Mouse (Mus musculus): ENCODE results near the gene Ikzf2. TPM values are rescaled to one million over a fixed set of nuclear protein-coding genes. Genes with fewer than 3 reads are reported as not detected.

Gene Ikzf2
- polyA plus RNA-seq, 1 experiment, result 1.5 TPM

GRCm38 (mm10) chr1:69578917-69579316 is 108.1 kb downstream of the Ikzf2 start:
- 81% methylated on average over 4 of the region's 4 CpGs for WGBS
- no peaks in the 10 kb centered on the region for H3K4me1 ChIP-seq (ENCODE audit: control insufficient read depth, insufficient read depth, low read length)
- TF ChIP-seq CTCF (IDR thresholded peaks at IDR 0.05; ENCODE audit: insufficient read depth, low read length) (no peak), POLR2A (IDR thresholded peaks at IDR 0.05; ENCODE audit: borderline replicate concordance, extremely low read depth, low read depth, low read length) (no peak)
- no peak overlapping the region for H3K4me3 ChIP-seq (replicated peaks; ENCODE audit: extremely low read depth, low read depth, low read length)
- DNase-seq, result no peak

DNA sequence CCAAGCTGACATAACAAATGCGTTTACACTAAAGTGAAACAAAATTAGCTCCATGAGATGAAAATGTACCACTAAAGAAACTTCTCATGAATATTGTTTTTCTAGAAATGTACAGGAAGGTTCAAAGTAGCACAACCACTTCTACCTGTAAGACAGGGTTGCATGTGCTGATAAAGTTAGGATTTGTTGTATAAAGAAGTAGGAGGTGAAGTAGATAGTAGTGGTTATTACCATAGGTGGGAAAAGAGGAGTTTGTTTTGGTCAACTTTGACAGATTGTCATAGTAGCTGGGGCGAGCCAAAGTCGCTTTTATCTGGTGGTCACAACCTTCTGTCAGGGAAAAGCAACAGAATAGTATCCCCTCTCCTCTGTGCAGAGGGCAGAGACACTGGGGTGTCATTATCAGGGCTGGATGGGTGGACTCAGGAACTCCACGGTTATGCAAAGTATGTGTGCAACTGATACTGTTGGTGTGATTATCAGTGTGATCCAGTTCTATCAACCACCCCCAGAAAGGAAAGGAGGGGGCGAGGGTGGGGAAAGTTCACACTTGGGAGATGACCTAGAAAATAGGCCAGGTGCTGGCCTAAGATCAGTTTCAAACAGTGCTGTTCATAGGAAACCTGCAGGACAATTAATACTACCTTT is 127.5 kb downstream of the Ikzf2 start:
- no peak for DNase-seq
- 67% methylated on average over 5 of the region's 5 CpGs for WGBS
- no peak overlapping the region for H3K4me3 ChIP-seq (replicated peaks; ENCODE audit: extremely low read depth, low read depth, low read length)
- H3K4me1 ChIP-seq (ENCODE audit: control insufficient read depth, insufficient read depth, low read length), result no peaks in the 10 kb centered on the region
- no peak for TF ChIP-seq POLR2A (IDR thresholded peaks at IDR 0.05; ENCODE audit: borderline replicate concordance, extremely low read depth, low read depth, low read length)
- TF ChIP-seq CTCF (IDR thresholded peaks at IDR 0.05; ENCODE audit: insufficient read depth, low read length), result no peak

- Histone ChIP-seq H3K4me1 (ENCODE audit: control insufficient read depth, insufficient read depth, low read length) (no peaks in the 10 kb centered on the region), H3K4me3 (replicated peaks; ENCODE audit: extremely low read depth, low read depth, low read length) (no peak overlapping the region)
- TF ChIP-seq CTCF (IDR thresholded peaks at IDR 0.05; ENCODE audit: insufficient read depth, low read length) (no peak), POLR2A (IDR thresholded peaks at IDR 0.05; ENCODE audit: borderline replicate concordance, extremely low read depth, low read depth, low read length) (no peak)
- no peak for DNase-seq
- 76% methylated on average over 5 of the region's 5 CpGs for WGBS
Measured at GRCm38 (mm10) chr1:69555636-69556151, 131.4 kb downstream of the Ikzf2 start.

DNA sequence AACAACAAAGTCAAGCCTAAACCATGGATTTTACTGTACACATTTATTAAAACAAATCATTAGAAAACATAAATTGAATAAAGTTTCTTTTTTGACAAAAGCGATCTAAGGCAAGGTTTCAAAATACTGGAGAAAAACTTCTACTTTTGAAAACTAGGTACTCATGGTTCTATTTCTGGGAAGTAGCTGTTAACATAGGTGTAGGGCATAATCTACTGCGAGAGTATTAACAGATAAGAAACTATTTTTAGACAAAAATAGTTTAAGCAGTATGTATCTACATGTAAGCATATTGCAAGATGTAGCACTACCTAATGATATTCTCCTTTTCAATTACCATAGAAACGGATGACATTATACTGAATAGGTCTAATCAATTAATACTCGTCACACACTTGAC is 137.1 kb downstream of the Ikzf2 start:
- Histone ChIP-seq H3K4me1 (ENCODE audit: control insufficient read depth, insufficient read depth, low read length) (no peaks in the 10 kb centered on the region), H3K4me3 (replicated peaks; ENCODE audit: extremely low read depth, low read depth, low read length) (no peak overlapping the region)
- DNase-seq, result no peak
- whole genome bisulfite sequencing, result 83% methylated on average over 4 of the region's 4 CpGs
- TF ChIP-seq CTCF (IDR thresholded peaks at IDR 0.05; ENCODE audit: insufficient read depth, low read length), result no peak
- no peak for TF ChIP-seq POLR2A (IDR thresholded peaks at IDR 0.05; ENCODE audit: borderline replicate concordance, extremely low read depth, low read depth, low read length)

- Histone ChIP-seq H3K4me3 (replicated peaks; ENCODE audit: extremely low read depth, low read depth, low read length) (no peak overlapping the region), H3K4me1 (ENCODE audit: control insufficient read depth, insufficient read depth, low read length) (no peaks in the 10 kb centered on the region)
- WGBS, result 88% methylated on average over 1 of the region's 1 CpGs
- no peak for DNase-seq
- TF ChIP-seq POLR2A (IDR thresholded peaks at IDR 0.05; ENCODE audit: borderline replicate concordance, extremely low read depth, low read depth, low read length), result no peak
- no peak for TF ChIP-seq CTCF (IDR thresholded peaks at IDR 0.05; ENCODE audit: insufficient read depth, low read length)
Measured at GRCm38 (mm10) chr1:69545885-69546253, 141.2 kb downstream of the Ikzf2 start.

DNA sequence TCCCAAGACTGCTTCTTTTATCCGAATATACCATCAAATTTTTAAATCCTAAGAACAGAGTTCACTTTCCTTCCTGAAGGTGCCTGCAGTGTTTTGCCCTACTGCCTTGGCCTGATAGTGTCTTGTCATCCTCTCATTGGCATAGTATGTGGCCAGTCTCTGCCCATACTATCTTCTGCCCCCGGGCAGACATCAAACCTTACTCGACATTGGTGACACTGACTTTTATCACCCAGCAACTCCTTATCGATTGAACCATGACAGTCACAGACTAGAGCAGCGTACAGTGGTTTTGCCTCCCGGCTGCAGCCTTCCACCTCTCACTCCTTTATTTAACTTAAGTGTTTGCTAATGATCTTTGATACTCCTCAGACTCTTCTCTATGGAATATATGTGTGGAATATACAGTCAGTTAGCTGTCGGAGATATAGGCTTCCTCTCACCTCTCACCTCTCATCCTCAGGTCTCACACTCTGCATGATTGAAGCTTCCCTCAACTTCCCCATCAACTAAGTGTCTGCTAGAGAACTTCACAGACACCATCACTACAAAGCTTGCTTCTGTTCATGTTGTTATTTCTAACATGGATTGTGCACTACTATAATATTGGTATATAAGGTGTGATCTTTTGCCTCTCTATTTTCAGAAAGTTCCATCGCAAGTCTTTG is 141.7 kb downstream of the Ikzf2 start:
- TF ChIP-seq CTCF (IDR thresholded peaks at IDR 0.05; ENCODE audit: insufficient read depth, low read length), result no peak
- TF ChIP-seq POLR2A (IDR thresholded peaks at IDR 0.05; ENCODE audit: borderline replicate concordance, extremely low read depth, low read depth, low read length), result no peak
- Histone ChIP-seq H3K4me3 (replicated peaks; ENCODE audit: extremely low read depth, low read depth, low read length) (no peak overlapping the region), H3K4me1 (ENCODE audit: control insufficient read depth, insufficient read depth, low read length) (no peaks in the 10 kb centered on the region)
- DNase-seq, result no peak
- 90% methylated on average over 8 of the region's 8 CpGs for WGBS

- Histone ChIP-seq H3K4me1 (ENCODE audit: control insufficient read depth, insufficient read depth, low read length) (no peaks in the 10 kb centered on the region), H3K4me3 (replicated peaks; ENCODE audit: extremely low read depth, low read depth, low read length) (no peak overlapping the region)
- TF ChIP-seq CTCF (IDR thresholded peaks at IDR 0.05; ENCODE audit: insufficient read depth, low read length) (no peak), POLR2A (IDR thresholded peaks at IDR 0.05; ENCODE audit: borderline replicate concordance, extremely low read depth, low read depth, low read length) (no peak)
- WGBS, result 91% methylated on average over 6 of the region's 6 CpGs
- DNase-seq, result no peak
Measured at GRCm38 (mm10) chr1:69543774-69544597, 143.1 kb downstream of the Ikzf2 start.

DNA sequence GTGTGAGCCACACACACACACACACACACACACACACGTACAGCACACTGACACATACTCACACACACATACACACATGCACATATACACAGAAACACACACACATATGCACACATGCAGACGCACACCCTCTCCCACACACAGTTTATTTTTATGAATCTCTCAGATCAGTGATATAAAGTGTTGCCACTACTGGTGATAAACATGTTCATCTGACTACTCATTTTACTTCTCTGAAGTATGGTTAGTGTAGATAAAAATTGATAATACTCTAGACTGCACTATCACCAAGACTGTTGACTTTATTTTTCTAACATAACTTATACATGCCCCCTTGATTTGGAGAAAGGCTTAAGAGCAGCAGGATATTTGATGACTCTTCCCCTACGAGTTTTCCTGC is 144.5 kb downstream of the Ikzf2 start:
- TF ChIP-seq POLR2A (IDR thresholded peaks at IDR 0.05; ENCODE audit: borderline replicate concordance, extremely low read depth, low read depth, low read length) (no peak), CTCF (IDR thresholded peaks at IDR 0.05; ENCODE audit: insufficient read depth, low read length) (no peak)
- 63% methylated on average over 3 of the region's 3 CpGs for WGBS
- no peak overlapping the region for H3K4me3 ChIP-seq (replicated peaks; ENCODE audit: extremely low read depth, low read depth, low read length)
- H3K4me1 ChIP-seq (ENCODE audit: control insufficient read depth, insufficient read depth, low read length), result no peaks in the 10 kb centered on the region
- no peak for DNase-seq

DNA sequence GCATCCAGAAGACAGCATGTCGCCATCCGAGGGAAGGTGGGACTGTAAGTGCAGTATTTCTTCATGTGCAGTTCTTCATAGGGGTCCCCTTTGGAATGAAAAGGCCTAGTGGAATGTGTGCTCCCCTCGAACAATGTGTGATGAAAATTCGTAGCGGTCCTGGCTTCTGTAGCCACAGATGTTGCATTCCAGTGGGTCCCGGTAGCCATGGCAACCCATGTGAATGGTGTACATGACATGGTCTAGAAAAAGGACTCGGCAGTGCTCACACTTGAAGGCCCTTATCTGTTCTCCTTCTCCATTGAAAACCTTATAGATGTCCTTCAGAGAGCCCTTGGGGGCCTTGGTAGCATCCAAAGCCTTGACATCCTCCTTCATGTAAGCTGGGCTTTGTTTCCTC is 148.4 kb downstream of the Ikzf2 start:
- 81% methylated on average over 7 of the region's 7 CpGs for WGBS
- H3K4me1 ChIP-seq (ENCODE audit: control insufficient read depth, insufficient read depth, low read length), result no peaks in the 10 kb centered on the region
- TF ChIP-seq POLR2A (IDR thresholded peaks at IDR 0.05; ENCODE audit: borderline replicate concordance, extremely low read depth, low read depth, low read length), result no peak
- no peak for TF ChIP-seq CTCF (IDR thresholded peaks at IDR 0.05; ENCODE audit: insufficient read depth, low read length)
- H3K4me3 ChIP-seq (replicated peaks; ENCODE audit: extremely low read depth, low read depth, low read length), result no peak overlapping the region
- DNase-seq, result no peak

Measured in lung, adult 2 months (tissue).